In genomic region chr9:34995660-34996378, GRCm38 (mm10) we compare ENCODE assay signal across 7 mouse cellular contexts.
DNase-seq lines count a peak whose midpoint lies in the region; ATAC-seq and TF ChIP-seq lines count a peak whose summit lies in the region.

No protein-coding gene starts in this region.

- H3K36me3 ChIP-seq in CH12.LX (replicated peaks in 1 of 2; ENCODE audit: control insufficient read depth in 1 of 2, insufficient read depth in 1 of 2, low read length in 1 of 2), result no peaks in the 10 kb centered on the region
- no peaks in the 10 kb centered on the region for H3K36me3 ChIP-seq in hindbrain, embryonic 15.5 days
- H3K36me3 ChIP-seq in midbrain, embryonic 13.5 days, result no peaks in the 10 kb centered on the region

- 46% methylated on average over 15 of the region's 15 CpGs for WGBS in hindbrain, embryonic 15.5 days
- 34% methylated on average over 15 of the region's 15 CpGs for WGBS in midbrain, embryonic 13.5 days

- peak overlapping the region in 1 of 3 experiments; percentile 16 for H3K4me3 ChIP-seq in CH12.LX (replicated peaks in 1 of 3; ENCODE audit: low read depth in 2 of 3, low read length in 2 of 3, poor library complexity in 1 of 3)
- no peak overlapping the region for H3K4me3 ChIP-seq in hindbrain, embryonic 15.5 days
- H3K4me3 ChIP-seq in midbrain, embryonic 13.5 days (replicated peaks), result no peak overlapping the region

- TF ChIP-seq POLR2A in CH12.LX (IDR thresholded peaks at IDR 0.05; ENCODE audit: low read depth, low read length), result no peak

- TF ChIP-seq RAD21 in CH12.LX (IDR thresholded peaks at IDR 0.05; ENCODE audit: low read depth, low read length), result no peak

- peak overlapping the region; percentile 35; the same call in 1 of the 2 replicates for H3K4me2 ChIP-seq in CH12.LX (ENCODE audit: insufficient read depth, low read depth, poor library complexity, severe bottlenecking)
- no peak overlapping the region for H3K4me2 ChIP-seq in hindbrain, embryonic 15.5 days
- H3K4me2 ChIP-seq in midbrain, embryonic 13.5 days (replicated peaks), result 0 out of 2 replicates have a peak overlapping the region, but pooled peaks have one; percentile 9

- peak; percentile 64 for ATAC-seq in hindbrain, embryonic 15.5 days (ENCODE audit: low FRiP score, low read depth)
- ATAC-seq in midbrain, embryonic 13.5 days, result peak; percentile 85

- dilution Hi-C loops in CH12.LX (cut with MboI; ENCODE audit: extremely low pct_ligation_motif_present, extremely low pct_unique_long_range_greater_than_20kb, low sequenced_read_pairs), result no loop called here

- H3K27me3 ChIP-seq in CH12.LX (replicated peaks), result no peaks in the 10 kb centered on the region
- no peaks in the 10 kb centered on the region for H3K27me3 ChIP-seq in hindbrain, embryonic 15.5 days
- no peaks in the 10 kb centered on the region for H3K27me3 ChIP-seq in midbrain, embryonic 13.5 days

- TF ChIP-seq CTCF in CH12.LX (conservative IDR thresholded peaks at IDR 0.05 in 1 of 2, IDR thresholded peaks at IDR 0.05 in 1 of 2; ENCODE audit: low read depth in 2 of 2, low read length in 2 of 2), result no peak

- in situ Hi-C loops in CH12.LX (cut with MboI; ENCODE audit: low pct_ligation_motif_present, low pct_unique_long_range_greater_than_20kb, low sequenced_read_pairs), result no loop called here

- H3K9ac ChIP-seq in CH12.LX (ENCODE audit: insufficient read depth, low read depth), result no peak overlapping the region
- H3K9ac ChIP-seq in hindbrain, embryonic 15.5 days, result no peak overlapping the region
- no peak overlapping the region for H3K9ac ChIP-seq in midbrain, embryonic 13.5 days (replicated peaks)

- peaks cover 12 to 34% of the 10 kb centered on the region in 2 experiments for H3K4me1 ChIP-seq in CH12.LX (ENCODE audit: control insufficient read depth in 1 of 2, insufficient read depth in 2 of 2)
- H3K4me1 ChIP-seq in hindbrain, embryonic 15.5 days (replicated peaks), result peaks cover 27% of the 10 kb centered on the region
- H3K4me1 ChIP-seq in midbrain, embryonic 13.5 days (replicated peaks), result peaks cover 26% of the 10 kb centered on the region

- H3K9me3 ChIP-seq in CH12.LX (replicated peaks; ENCODE audit: low read length), result no peaks in the 10 kb centered on the region
- H3K9me3 ChIP-seq in hindbrain, embryonic 15.5 days, result no peaks in the 10 kb centered on the region
- 0 out of 2 replicates have a peak, but pooled peaks cover under 1% of the 10 kb centered on the region for H3K9me3 ChIP-seq in midbrain, embryonic 13.5 days

- H3K79me2 ChIP-seq in CH12.LX (replicated peaks; ENCODE audit: control insufficient read depth, extremely low read depth, insufficient read depth, poor library complexity, severe bottlenecking), result no peaks in the 10 kb centered on the region

- TF ChIP-seq EP300 in CH12.LX (IDR thresholded peaks at IDR 0.05; ENCODE audit: low read length), result no peak

- no peak overlapping the region for H3K27ac ChIP-seq in CH12.LX (ENCODE audit: insufficient read depth, low read depth)
- H3K27ac ChIP-seq in hindbrain, embryonic 15.5 days (replicated peaks), result peak overlapping the region; percentile 32; the same call in 1 of the 2 replicates
- H3K27ac ChIP-seq in midbrain, embryonic 13.5 days, result peak overlapping the region; percentile 57

- no peak for DNase-seq in CH12.LX (ENCODE audit: extremely low read depth)
- peak; percentile 52 for DNase-seq in ZHBTc4 (ENCODE audit: low read depth, low spot score)
- no peak for DNase-seq in urinary bladder, postnatal 36 days (ENCODE audit: low spot score in 2 of 2)
- no peak for DNase-seq in thymus, postnatal 36 days
- no peak for DNase-seq in urinary bladder, postnatal 14 days (ENCODE audit: low spot score)

TF ChIP-seq in CH12.LX, 34 proteins besides CTCF, POLR2A, EP300 and RAD21:
- no peak for TF ChIP-seq JUN (IDR thresholded peaks at IDR 0.05; ENCODE audit: insufficient read depth, low read depth, low read length)
- TF ChIP-seq MYC (IDR thresholded peaks at IDR 0.05; ENCODE audit: low read depth, low read length), result no peak
- no peak for TF ChIP-seq TBP (conservative IDR thresholded peaks at IDR 0.05; ENCODE audit: low read depth, low read length)
- no peak for TF ChIP-seq CHD2 (IDR thresholded peaks at IDR 0.05; ENCODE audit: low read length)
- no peak for TF ChIP-seq UBTF (IDR thresholded peaks at IDR 0.05; ENCODE audit: low read depth, low read length)
- TF ChIP-seq CHD1 (IDR thresholded peaks at IDR 0.05; ENCODE audit: low read depth, low read length), result no peak
